Mouse (Mus musculus): ENCODE data around the gene Olfr90. TPM values are rescaled to one million over a fixed set of nuclear protein-coding genes. Genes with fewer than 3 reads are reported as not detected.
"Not testable (repeated sequence)": the region's sequence is repeated elsewhere in the genome, so short reads cannot be mapped to it uniquely, and the experiment has no call there.

Olfr90 gene
- polyA plus RNA-seq (2015; fragmentation: Nextera tagmentation; extraction: Ambion mirVana) = not detected in 2 replicates

DNA sequence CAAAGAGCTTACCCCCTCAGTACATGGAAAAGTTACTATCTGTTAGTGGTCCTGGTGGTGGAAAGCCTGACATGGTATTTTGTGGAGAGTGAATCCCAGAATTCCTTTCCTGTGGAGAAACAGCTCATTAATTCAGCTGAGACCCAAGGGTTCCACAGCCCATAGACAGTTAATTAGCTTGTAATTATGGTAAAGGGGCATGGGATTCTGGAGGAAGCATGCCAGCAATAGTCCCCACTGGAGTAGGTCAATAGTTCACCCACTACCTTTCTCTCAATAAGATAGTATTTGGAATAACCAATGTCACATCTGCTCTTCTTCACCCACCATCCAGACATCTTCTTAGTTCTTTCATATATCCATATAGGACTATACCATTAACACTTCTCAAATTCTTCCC, at the start of gene Olfr90:
Gene Olfr90 (minus strand): TSS at position 101 of the 400 bp plus-strand sequence.
- Histone ChIP-seq H3K27ac (ENCODE audit: low read length) (no peak within 1 kb of the TSS), H3K9me3 (replicated peaks; ENCODE audit: control insufficient read depth, low read length) (no peaks in the 10 kb centered on the region), H3K4me3 (ENCODE audit: low read depth, low read length) (no peak within 1 kb of the TSS), H3K27me3 (ENCODE audit: control insufficient read depth, insufficient read depth, low read depth, low read length) (no peaks in the 10 kb centered on the region), H3K4me2 (ENCODE audit: low read depth, low read length) (no peak within 1 kb of the TSS), H3K4me1 (ENCODE audit: control insufficient read depth, low read depth, low read length) (no peaks in the 10 kb centered on the region), H3K36me3 (ENCODE audit: control insufficient read depth, insufficient read depth) (no peaks in the 10 kb centered on the region), H3K9ac (ENCODE audit: low read depth, low read length) (no peak within 1 kb of the TSS)
- no peak for ATAC-seq (ENCODE audit: low read depth)

DNA sequence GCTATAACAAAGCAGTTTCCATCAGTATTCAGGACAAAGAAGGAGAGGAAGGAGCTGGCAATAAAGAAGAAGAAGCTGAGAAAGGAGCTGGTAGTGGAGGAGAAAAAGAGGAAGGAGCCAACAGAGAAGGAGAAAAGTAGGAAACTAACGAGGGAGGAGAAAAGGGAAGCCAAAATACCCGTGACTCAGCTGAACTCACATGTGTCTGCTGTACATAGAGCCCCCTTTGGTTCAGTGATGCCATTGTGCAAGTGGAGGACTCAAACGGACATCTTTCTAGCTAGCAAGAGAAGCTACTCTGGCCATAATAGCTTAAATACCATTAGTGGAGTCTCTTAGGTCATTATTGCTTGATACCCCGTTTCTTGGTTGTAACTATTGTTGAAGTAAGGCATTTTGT, 43.1 kb upstream of the Olfr90 start:
- H3K9me3 ChIP-seq (replicated peaks; ENCODE audit: control insufficient read depth, low read length); H3K9ac ChIP-seq (ENCODE audit: low read depth, low read length); H3K36me3 ChIP-seq (ENCODE audit: control insufficient read depth, insufficient read depth); H3K4me2 ChIP-seq (ENCODE audit: low read depth, low read length); H3K27ac ChIP-seq (ENCODE audit: low read length); H3K27me3 ChIP-seq (ENCODE audit: control insufficient read depth, insufficient read depth, low read depth, low read length); H3K4me3 ChIP-seq (ENCODE audit: low read depth, low read length); ATAC-seq (ENCODE audit: low read depth); H3K4me1 ChIP-seq (ENCODE audit: control insufficient read depth, low read depth, low read length): not testable (repeated sequence)
- WGBS (ENCODE audit: insufficient replicate concordance) = 25% methylated on average over 4 of the region's 4 CpGs

DNA sequence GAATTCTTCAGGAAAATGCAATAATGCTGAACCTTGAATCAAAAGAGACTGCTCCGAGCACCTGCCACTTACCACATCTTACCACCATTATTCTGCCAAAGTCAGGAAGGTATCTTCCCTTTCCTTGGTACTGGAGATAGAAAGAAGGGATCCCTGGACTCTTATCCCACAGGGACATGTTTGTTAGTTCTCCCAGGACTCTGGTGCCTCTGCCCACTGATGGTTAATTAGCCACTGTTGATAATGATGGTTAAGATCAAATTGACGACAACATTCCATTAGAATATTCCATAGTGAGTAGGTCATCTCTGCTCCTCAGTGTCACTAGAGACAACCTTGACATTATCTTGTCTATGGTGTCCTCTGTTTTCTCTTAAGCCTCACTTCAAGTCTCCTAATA, 31.7 kb upstream of the Olfr90 start, which contains the start of gene Olfr92:
Gene Olfr92 (minus strand): TSS at position 101 of the 400 bp plus-strand sequence.
- no peak within 1 kb of the TSS for H3K27ac ChIP-seq (ENCODE audit: low read length)
- no peak for ATAC-seq (ENCODE audit: low read depth)
- H3K4me3 ChIP-seq (ENCODE audit: low read depth, low read length) = no peak within 1 kb of the TSS
- H3K4me1 ChIP-seq (ENCODE audit: control insufficient read depth, low read depth, low read length) = no peaks in the 10 kb centered on the region
- no peaks in the 10 kb centered on the region for H3K9me3 ChIP-seq (replicated peaks; ENCODE audit: control insufficient read depth, low read length)
- WGBS (ENCODE audit: insufficient replicate concordance) = 56% methylated on average over 2 of the region's 2 CpGs
- H3K27me3 ChIP-seq (ENCODE audit: control insufficient read depth, insufficient read depth, low read depth, low read length) = no peaks in the 10 kb centered on the region
- H3K36me3 ChIP-seq (ENCODE audit: control insufficient read depth, insufficient read depth) = no peaks in the 10 kb centered on the region
- no peak within 1 kb of the TSS for H3K9ac ChIP-seq (ENCODE audit: low read depth, low read length)
- H3K4me2 ChIP-seq (ENCODE audit: low read depth, low read length) = no peak within 1 kb of the TSS

- no peak for ATAC-seq (ENCODE audit: low read depth)
- Histone ChIP-seq H3K4me3 (ENCODE audit: low read depth, low read length) (no peak within 1 kb of the TSS), H3K27ac (ENCODE audit: low read length) (no peak within 1 kb of the TSS), H3K9me3 (replicated peaks; ENCODE audit: control insufficient read depth, low read length) (no peaks in the 10 kb centered on the region), H3K4me1 (ENCODE audit: control insufficient read depth, low read depth, low read length) (no peaks in the 10 kb centered on the region), H3K36me3 (ENCODE audit: control insufficient read depth, insufficient read depth) (no peaks in the 10 kb centered on the region), H3K27me3 (ENCODE audit: control insufficient read depth, insufficient read depth, low read depth, low read length) (no peaks in the 10 kb centered on the region), H3K4me2 (ENCODE audit: low read depth, low read length) (no peak within 1 kb of the TSS), H3K9ac (ENCODE audit: low read depth, low read length) (no peak within 1 kb of the TSS)
- 63% methylated on average over 1 of the region's 1 CpGs for WGBS (ENCODE audit: insufficient replicate concordance)
Measured at GRCm38 (mm10) chr17:37098178-37098577, 9.9 kb upstream of the Olfr90 start, which contains the start of gene Olfr91. Gene Olfr91, minus strand, starts transcription at chr17:37098278.

GRCm38 (mm10) chr17:37093289-37093688, 5.0 kb upstream of the Olfr90 start:
- Histone ChIP-seq H3K4me2 (ENCODE audit: low read depth, low read length) (no peak overlapping the region), H3K36me3 (ENCODE audit: control insufficient read depth, insufficient read depth) (no peaks in the 10 kb centered on the region), H3K4me3 (ENCODE audit: low read depth, low read length) (no peak overlapping the region), H3K4me1 (ENCODE audit: control insufficient read depth, low read depth, low read length) (no peaks in the 10 kb centered on the region), H3K27me3 (ENCODE audit: control insufficient read depth, insufficient read depth, low read depth, low read length) (no peaks in the 10 kb centered on the region), H3K27ac (ENCODE audit: low read length) (no peak overlapping the region), H3K9me3 (replicated peaks; ENCODE audit: control insufficient read depth, low read length) (no peaks in the 10 kb centered on the region), H3K9ac (ENCODE audit: low read depth, low read length) (no peak overlapping the region)
- WGBS (ENCODE audit: insufficient replicate concordance) = 59% methylated on average over 5 of the region's 5 CpGs
- ATAC-seq (ENCODE audit: low read depth) = no peak

- Histone ChIP-seq H3K27ac (ENCODE audit: low read length) (no peak overlapping the region), H3K9me3 (replicated peaks; ENCODE audit: control insufficient read depth, low read length) (no peaks in the 10 kb centered on the region), H3K4me3 (ENCODE audit: low read depth, low read length) (no peak overlapping the region), H3K4me1 (ENCODE audit: control insufficient read depth, low read depth, low read length) (no peaks in the 10 kb centered on the region), H3K36me3 (ENCODE audit: control insufficient read depth, insufficient read depth) (no peaks in the 10 kb centered on the region), H3K4me2 (ENCODE audit: low read depth, low read length) (no peak overlapping the region), H3K27me3 (ENCODE audit: control insufficient read depth, insufficient read depth, low read depth, low read length) (no peaks in the 10 kb centered on the region), H3K9ac (ENCODE audit: low read depth, low read length) (no peak overlapping the region)
- WGBS (ENCODE audit: insufficient replicate concordance) = 10% methylated on average over 1 of the region's 1 CpGs
- ATAC-seq (ENCODE audit: low read depth) = no peak
Measured at GRCm38 (mm10) chr17:37092198-37092597, 3.9 kb upstream of the Olfr90 start.

DNA sequence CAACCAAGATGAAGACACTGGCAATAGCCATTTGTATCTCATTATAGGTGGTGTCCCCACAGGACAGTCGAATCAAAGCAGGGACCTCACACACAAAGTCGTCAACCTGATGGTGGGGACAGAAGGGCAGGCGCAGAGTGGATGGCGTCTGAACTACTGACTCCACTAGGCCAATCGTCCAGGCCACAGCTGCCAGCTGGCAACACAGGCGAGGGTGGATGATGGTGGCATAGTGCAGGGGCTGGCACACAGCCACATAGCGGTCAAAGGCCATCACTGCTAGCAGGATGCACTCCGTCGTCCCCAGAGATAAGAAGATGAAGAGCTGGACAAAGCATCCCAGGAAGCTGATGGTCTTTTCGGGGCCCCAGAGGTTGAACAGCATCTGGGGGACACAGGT, 2.8 kb downstream of the Olfr90 start:
- Histone ChIP-seq H3K36me3 (ENCODE audit: control insufficient read depth, insufficient read depth) (no peaks in the 10 kb centered on the region), H3K9ac (ENCODE audit: low read depth, low read length) (no peak overlapping the region), H3K27me3 (ENCODE audit: control insufficient read depth, insufficient read depth, low read depth, low read length) (no peaks in the 10 kb centered on the region), H3K4me2 (ENCODE audit: low read depth, low read length) (no peak overlapping the region), H3K4me1 (ENCODE audit: control insufficient read depth, low read depth, low read length) (no peaks in the 10 kb centered on the region), H3K27ac (ENCODE audit: low read length) (no peak overlapping the region), H3K4me3 (ENCODE audit: low read depth, low read length) (no peak overlapping the region), H3K9me3 (replicated peaks; ENCODE audit: control insufficient read depth, low read length) (no peaks in the 10 kb centered on the region)
- WGBS (ENCODE audit: insufficient replicate concordance) = 56% methylated on average over 10 of the region's 10 CpGs
- no peak for ATAC-seq (ENCODE audit: low read depth)

DNA sequence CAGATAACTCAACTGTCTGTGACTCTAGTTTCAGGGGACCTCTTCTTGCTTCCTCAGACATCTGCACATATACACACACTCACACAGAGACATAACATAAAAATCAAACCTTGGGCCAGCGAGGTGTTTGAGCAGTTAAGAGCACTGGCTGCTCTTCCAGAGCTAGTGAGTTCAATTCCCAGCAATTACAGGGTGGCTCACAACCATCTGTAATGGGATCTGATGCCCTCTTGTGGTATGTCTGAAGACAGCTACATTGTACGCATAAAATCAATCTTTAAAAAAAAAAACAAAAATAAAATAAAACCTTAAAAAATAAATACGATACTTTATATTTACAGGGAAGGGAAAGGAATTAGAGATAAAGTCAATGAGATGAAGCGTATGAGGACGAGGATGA, 3.7 kb downstream of the Olfr90 start:
- no peak for ATAC-seq (ENCODE audit: low read depth)

DNA sequence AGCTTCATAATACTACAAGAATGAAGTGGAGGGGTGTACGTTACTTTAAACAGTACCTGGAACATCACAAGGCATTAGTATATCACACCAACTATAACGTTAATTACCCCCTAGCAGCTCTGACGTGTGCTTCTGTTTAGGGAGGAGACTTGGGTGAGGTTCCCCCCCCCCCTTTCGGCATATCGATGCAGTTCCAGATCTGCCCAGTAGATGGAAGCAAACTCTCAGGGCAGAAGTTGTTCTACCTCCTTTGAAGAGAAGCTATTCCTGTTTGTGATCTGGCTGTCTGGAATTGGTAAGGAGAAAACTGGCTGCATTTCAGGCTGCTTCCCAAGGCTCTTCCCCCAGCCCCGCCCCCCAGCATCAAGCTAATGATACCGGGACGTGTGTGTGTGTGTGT, 5.0 kb downstream of the Olfr90 start:
- no peaks in the 10 kb centered on the region for H3K27me3 ChIP-seq (ENCODE audit: control insufficient read depth, insufficient read depth, low read depth, low read length)
- no peak overlapping the region for H3K9ac ChIP-seq (ENCODE audit: low read depth, low read length)
- no peak for ATAC-seq (ENCODE audit: low read depth)
- H3K4me3 ChIP-seq (ENCODE audit: low read depth, low read length) = no peak overlapping the region
- 7% methylated on average over 8 of the region's 8 CpGs for WGBS (ENCODE audit: insufficient replicate concordance)
- no peak overlapping the region for H3K4me2 ChIP-seq (ENCODE audit: low read depth, low read length)
- H3K27ac ChIP-seq (ENCODE audit: low read length) = no peak overlapping the region
- H3K36me3 ChIP-seq (ENCODE audit: control insufficient read depth, insufficient read depth) = no peaks in the 10 kb centered on the region
- H3K9me3 ChIP-seq (replicated peaks; ENCODE audit: control insufficient read depth, low read length) = no peaks in the 10 kb centered on the region
- no peaks in the 10 kb centered on the region for H3K4me1 ChIP-seq (ENCODE audit: control insufficient read depth, low read depth, low read length)

More for the DNA sequence above, 3.7 kb downstream of the Olfr90 start:
- Histone ChIP-seq H3K27ac (ENCODE audit: low read length) (no peak overlapping the region), H3K36me3 (ENCODE audit: control insufficient read depth, insufficient read depth) (no peaks in the 10 kb centered on the region), H3K9me3 (replicated peaks; ENCODE audit: control insufficient read depth, low read length) (no peaks in the 10 kb centered on the region), H3K4me1 (ENCODE audit: control insufficient read depth, low read depth, low read length) (no peaks in the 10 kb centered on the region), H3K27me3 (ENCODE audit: control insufficient read depth, insufficient read depth, low read depth, low read length) (no peaks in the 10 kb centered on the region), H3K9ac (ENCODE audit: low read depth, low read length) (no peak overlapping the region), H3K4me3 (ENCODE audit: low read depth, low read length) (no peak overlapping the region), H3K4me2 (ENCODE audit: low read depth, low read length) (no peak overlapping the region)
- WGBS (ENCODE audit: insufficient replicate concordance) = 51% methylated on average over 5 of the region's 5 CpGs
